Mouse (Mus musculus): Measurements from ENCODE around the gene Pik3ap1.
A peak's percentile ranks its signal among the peaks of the same experiment; 100 is the strongest.
"Not testable (repeated sequence)": the region's sequence is repeated elsewhere in the genome, so short reads cannot be mapped to it uniquely, and the experiment has no call there.

The Pik3ap1 gene

GRCm38 (mm10) chr19:41384922-41385508, at the start of gene Pik3ap1:
Gene Pik3ap1 (minus strand): TSS chr19:41385102.
- peak; percentile 46 to 57 for DNase-seq

- DNase-seq, result not testable (repeated sequence)
Measured at GRCm38 (mm10) chr19:41431512-41432164, 46.7 kb upstream of the Pik3ap1 start.

GRCm38 (mm10) chr19:41425927-41426772, 41.2 kb upstream of the Pik3ap1 start:
- not testable (repeated sequence) for DNase-seq

- DNase-seq, result no peak
Measured at GRCm38 (mm10) chr19:41421264-41421663, 36.4 kb upstream of the Pik3ap1 start.

GRCm38 (mm10) chr19:41418786-41419185, 33.9 kb upstream of the Pik3ap1 start:
- DNase-seq, result no peak

- DNase-seq, result no peak
Measured at GRCm38 (mm10) chr19:41417995-41418394, 33.1 kb upstream of the Pik3ap1 start.

- DNase-seq, result no peak
Measured at GRCm38 (mm10) chr19:41416201-41416600, 31.3 kb upstream of the Pik3ap1 start.

GRCm38 (mm10) chr19:41402603-41403002, 17.7 kb upstream of the Pik3ap1 start:
- no peak for DNase-seq

GRCm38 (mm10) chr19:41390856-41391255, 6.0 kb upstream of the Pik3ap1 start:
- DNase-seq, result no peak

- no peak for DNase-seq
Measured at GRCm38 (mm10) chr19:41389351-41389750, 4.4 kb upstream of the Pik3ap1 start.

GRCm38 (mm10) chr19:41388242-41388641, 3.3 kb upstream of the Pik3ap1 start:
- DNase-seq, result no peak

GRCm38 (mm10) chr19:41387262-41387661, 2.4 kb upstream of the Pik3ap1 start:
- DNase-seq, result no peak

GRCm38 (mm10) chr19:41384406-41384851, 473 bp downstream of the Pik3ap1 start:
- peak; percentile 30 to 34 for DNase-seq

- no peak for DNase-seq
Measured at GRCm38 (mm10) chr19:41382391-41382978, 2.4 kb downstream of the Pik3ap1 start.

GRCm38 (mm10) chr19:41381581-41382239, 3.2 kb downstream of the Pik3ap1 start:
- DNase-seq, result no peak

- DNase-seq, result no peak
Measured at GRCm38 (mm10) chr19:41379195-41379594, 5.7 kb downstream of the Pik3ap1 start.

GRCm38 (mm10) chr19:41375791-41376190, 9.1 kb downstream of the Pik3ap1 start:
- no peak for DNase-seq

GRCm38 (mm10) chr19:41375096-41375495, 9.8 kb downstream of the Pik3ap1 start:
- no peak for DNase-seq

- no peak for DNase-seq
Measured at GRCm38 (mm10) chr19:41374658-41375057, 10.2 kb downstream of the Pik3ap1 start.

GRCm38 (mm10) chr19:41372322-41372721, 12.6 kb downstream of the Pik3ap1 start:
- no peak for DNase-seq

GRCm38 (mm10) chr19:41371373-41371772, 13.5 kb downstream of the Pik3ap1 start:
- no peak for DNase-seq

Measured in thymus, postnatal 36 days (tissue).